Mouse (Mus musculus): ENCODE data around the gene Arhgef10l.

- TF ChIP-seq CTCF (IDR thresholded peaks at IDR 0.05; ENCODE audit: insufficient read depth, low read length): no peak
- no peak for TF ChIP-seq POLR2A (IDR thresholded peaks at IDR 0.05; ENCODE audit: borderline replicate concordance, extremely low read depth, low read depth, low read length)
Measured at GRCm38 (mm10) chr4:140581341-140581729, 84.5 kb downstream of the Arhgef10l start.

All from lung, adult 2 months (tissue).